Mouse (Mus musculus): ENCODE data around the gene 4933415A04Rik. TPM values are rescaled to one million over a fixed set of nuclear protein-coding genes. Genes with fewer than 3 reads are reported as not detected.
A peak's percentile ranks its signal among the peaks of the same experiment; 100 is the strongest.

Gene 4933415A04Rik
- polyA plus RNA-seq, 2 experiments, result 0.11 to 0.17 TPM

- no peak for DNase-seq (ENCODE audit: low read depth in 3 of 3, low spot score in 3 of 3)
- WGBS (ENCODE audit: insufficient replicate concordance), result 60% methylated on average over 6 of the region's 6 CpGs
- H3K4me2 ChIP-seq (ENCODE audit: low read depth), result no peak overlapping the region
- TF ChIP-seq CTCF (IDR thresholded peaks at IDR 0.05; ENCODE audit: low read depth) (no peak), EP300 (IDR thresholded peaks at IDR 0.05; ENCODE audit: low read depth) (no peak)
- no peak overlapping the region for H3K9ac ChIP-seq (replicated peaks)
- H3K27me3 ChIP-seq (ENCODE audit: control insufficient read depth, insufficient read depth, low read length), result no peaks in the 10 kb centered on the region
- ATAC-seq (ENCODE audit: insufficient read depth), result no peak
- H3K4me1 ChIP-seq (replicated peaks; ENCODE audit: control insufficient read depth in 2 of 2, insufficient read depth in 2 of 2, low read length in 1 of 2), result no peaks in the 10 kb centered on the region
- no peaks in the 10 kb centered on the region for H3K9me3 ChIP-seq (ENCODE audit: control insufficient read depth, low read length)
- H3K27ac ChIP-seq, result no peak overlapping the region
- no peaks in the 10 kb centered on the region for H3K36me3 ChIP-seq (replicated peaks; ENCODE audit: control insufficient read depth, insufficient read depth, low read depth)
- no peak overlapping the region for H3K4me3 ChIP-seq (ENCODE audit: insufficient read depth in 1 of 2, low read depth in 2 of 2, low read length in 2 of 2)
Measured at GRCm38 (mm10) chr11:43605859-43606258, 19.0 kb downstream of the 4933415A04Rik start.

- TF ChIP-seq EP300 (IDR thresholded peaks at IDR 0.05; ENCODE audit: low read depth) (no peak), CTCF (IDR thresholded peaks at IDR 0.05; ENCODE audit: low read depth) (no peak)
- WGBS (ENCODE audit: insufficient replicate concordance), result 62% methylated on average over 3 of the region's 3 CpGs
- no peaks in the 10 kb centered on the region for H3K27me3 ChIP-seq (ENCODE audit: control insufficient read depth, insufficient read depth, low read length)
- no peak overlapping the region for H3K4me2 ChIP-seq (ENCODE audit: low read depth)
- no peak overlapping the region for H3K9ac ChIP-seq (replicated peaks)
- no peaks in the 10 kb centered on the region for H3K36me3 ChIP-seq (replicated peaks; ENCODE audit: control insufficient read depth, insufficient read depth, low read depth)
- H3K9me3 ChIP-seq (ENCODE audit: control insufficient read depth, low read length), result no peaks in the 10 kb centered on the region
- ATAC-seq (ENCODE audit: insufficient read depth), result no peak
- no peak for DNase-seq (ENCODE audit: low read depth in 3 of 3, low spot score in 3 of 3)
- peaks cover 0 to 5% of the 10 kb centered on the region in 2 experiments; a peak in 2 of 4 replicates for H3K4me1 ChIP-seq (replicated peaks; ENCODE audit: control insufficient read depth in 2 of 2, insufficient read depth in 2 of 2, low read length in 1 of 2)
- no peak overlapping the region for H3K27ac ChIP-seq
- no peak overlapping the region for H3K4me3 ChIP-seq (ENCODE audit: insufficient read depth in 1 of 2, low read depth in 2 of 2, low read length in 2 of 2)
Measured at GRCm38 (mm10) chr11:43608440-43608839, 21.6 kb downstream of the 4933415A04Rik start.

GRCm38 (mm10) chr11:43610006-43610661, 23.3 kb downstream of the 4933415A04Rik start:
- Histone ChIP-seq H3K9ac (replicated peaks) (no peak overlapping the region), H3K4me3 (ENCODE audit: insufficient read depth in 1 of 2, low read depth in 2 of 2, low read length in 2 of 2) (no peak overlapping the region), H3K36me3 (replicated peaks; ENCODE audit: control insufficient read depth, insufficient read depth, low read depth) (no peaks in the 10 kb centered on the region), H3K27ac (no peak overlapping the region), H3K27me3 (ENCODE audit: control insufficient read depth, insufficient read depth, low read length) (no peaks in the 10 kb centered on the region), H3K4me2 (ENCODE audit: low read depth) (no peak overlapping the region), H3K9me3 (ENCODE audit: control insufficient read depth, low read length) (no peaks in the 10 kb centered on the region), H3K4me1 (replicated peaks; ENCODE audit: control insufficient read depth in 2 of 2, insufficient read depth in 2 of 2, low read length in 1 of 2) (peaks cover 0 to 6% of the 10 kb centered on the region in 2 experiments; a peak in 2 of 4 replicates)
- TF ChIP-seq CTCF (IDR thresholded peaks at IDR 0.05; ENCODE audit: low read depth) (no peak), EP300 (IDR thresholded peaks at IDR 0.05; ENCODE audit: low read depth) (no peak)
- 72% methylated on average over 10 of the region's 10 CpGs for WGBS (ENCODE audit: insufficient replicate concordance)
- DNase-seq (ENCODE audit: low read depth in 3 of 3, low spot score in 3 of 3) (no peak), ATAC-seq (ENCODE audit: insufficient read depth) (no peak)

- DNase-seq (ENCODE audit: low read depth in 3 of 3, low spot score in 3 of 3), result no peak
- 56% methylated on average over 5 of the region's 5 CpGs for WGBS (ENCODE audit: insufficient replicate concordance)
Measured at GRCm38 (mm10) chr11:43610662-43611033, 23.8 kb downstream of the 4933415A04Rik start.

GRCm38 (mm10) chr11:43612834-43613488, 26.1 kb downstream of the 4933415A04Rik start:
- ATAC-seq (ENCODE audit: insufficient read depth) (peak; percentile 47; the same call in 1 of the 2 replicates), DNase-seq (ENCODE audit: low read depth in 3 of 3, low spot score in 3 of 3) (peak; percentile 28 to 49 (median 44))
- Histone ChIP-seq H3K27ac (no peak overlapping the region), H3K9ac (replicated peaks) (no peak overlapping the region), H3K36me3 (replicated peaks; ENCODE audit: control insufficient read depth, insufficient read depth, low read depth) (no peaks in the 10 kb centered on the region), H3K4me3 (ENCODE audit: insufficient read depth in 1 of 2, low read depth in 2 of 2, low read length in 2 of 2) (no peak overlapping the region), H3K4me2 (ENCODE audit: low read depth) (no peak overlapping the region), H3K9me3 (ENCODE audit: control insufficient read depth, low read length) (no peaks in the 10 kb centered on the region), H3K27me3 (ENCODE audit: control insufficient read depth, insufficient read depth, low read length) (no peaks in the 10 kb centered on the region), H3K4me1 (replicated peaks; ENCODE audit: control insufficient read depth in 2 of 2, insufficient read depth in 2 of 2, low read length in 1 of 2) (peaks cover 0 to 8% of the 10 kb centered on the region in 2 experiments; a peak in 2 of 4 replicates)
- TF ChIP-seq CTCF (IDR thresholded peaks at IDR 0.05; ENCODE audit: low read depth), result peak; percentile 83
- no peak for TF ChIP-seq EP300 (IDR thresholded peaks at IDR 0.05; ENCODE audit: low read depth)
- 28% methylated on average over 12 of the region's 12 CpGs for WGBS (ENCODE audit: insufficient replicate concordance)

More at GRCm38 (mm10) chr11:43610662-43611033, 23.8 kb downstream of the 4933415A04Rik start:
- no peak overlapping the region for H3K4me3 ChIP-seq (ENCODE audit: insufficient read depth in 1 of 2, low read depth in 2 of 2, low read length in 2 of 2)
- no peak overlapping the region for H3K4me2 ChIP-seq (ENCODE audit: low read depth)
- no peaks in the 10 kb centered on the region for H3K27me3 ChIP-seq (ENCODE audit: control insufficient read depth, insufficient read depth, low read length)
- ATAC-seq (ENCODE audit: insufficient read depth), result no peak
- H3K9ac ChIP-seq (replicated peaks), result no peak overlapping the region
- H3K9me3 ChIP-seq (ENCODE audit: control insufficient read depth, low read length), result no peaks in the 10 kb centered on the region
- peaks cover 0 to 6% of the 10 kb centered on the region in 2 experiments; a peak in 2 of 4 replicates for H3K4me1 ChIP-seq (replicated peaks; ENCODE audit: control insufficient read depth in 2 of 2, insufficient read depth in 2 of 2, low read length in 1 of 2)
- TF ChIP-seq CTCF (IDR thresholded peaks at IDR 0.05; ENCODE audit: low read depth), result no peak
- TF ChIP-seq EP300 (IDR thresholded peaks at IDR 0.05; ENCODE audit: low read depth), result no peak
- no peaks in the 10 kb centered on the region for H3K36me3 ChIP-seq (replicated peaks; ENCODE audit: control insufficient read depth, insufficient read depth, low read depth)
- H3K27ac ChIP-seq, result no peak overlapping the region

All from liver, embryonic 14.5 days (tissue).